Mouse (Mus musculus): ENCODE data around the gene Otx2. TPM values are rescaled to one million over a fixed set of nuclear protein-coding genes. Genes with fewer than 3 reads are reported as not detected.

The Otx2 gene
- polyA plus RNA-seq, 1 experiment: 0.52 TPM

Other genes with a start within 250 kb of the Otx2 start
- gene Tmem260, start 227.7 kb downstream of the Otx2 start, polyA plus RNA-seq (2012; rRNA removed): 20.1 and 20.3 TPM in 2 replicates